Mouse (Mus musculus): ENCODE measurements around the gene Crlf1.

DNA sequence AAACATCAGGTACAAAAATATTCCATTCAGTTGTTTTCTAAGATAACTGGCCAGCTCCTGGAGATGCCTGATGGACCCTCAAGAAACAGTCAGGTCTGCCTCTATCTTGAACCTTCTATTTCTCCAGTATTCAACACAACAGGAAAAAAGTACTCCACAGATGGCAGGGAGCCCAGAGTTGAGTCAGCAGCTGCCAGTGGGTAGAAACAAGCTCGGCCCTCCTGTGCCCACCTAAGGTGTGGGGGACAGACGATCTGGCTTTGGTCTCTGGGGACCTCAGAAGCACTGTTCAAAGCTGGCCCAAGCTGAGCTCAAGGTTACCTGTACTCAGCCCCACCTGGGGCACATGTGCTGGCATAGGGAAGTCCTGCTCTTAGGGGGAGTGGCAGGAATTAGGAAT, 20.5 kb downstream of the Crlf1 start:
- TF ChIP-seq CTCF (IDR thresholded peaks at IDR 0.05; ENCODE audit: insufficient read depth, low read length) (no peak), POLR2A (IDR thresholded peaks at IDR 0.05; ENCODE audit: borderline replicate concordance, extremely low read depth, low read depth, low read length) (no peak)

All from lung, adult 2 months (tissue).